Mouse (Mus musculus) limb, embryonic 15.5 days (tissue): ENCODE data around the gene Hoxa2. TPM values are rescaled to one million over a fixed set of nuclear protein-coding genes. Genes with fewer than 3 reads are reported as not detected.

Experiments
- ATAC-seq: fragments of 200-750 bp; cut with Nextera tagmentation; 2 replicates; pipeline ENCODE4 v1.8.0; 2017; ENCODE audit warnings: low read depth, moderate TSS enrichment; ENCODE audit not compliant: insufficient number of reproducible peaks, low FRiP score, low TSS enrichment
- H3K27ac ChIP-seq: fragments of 300-500 bp; sonication (generic); 2 replicates; pipeline ENCODE4 v1.5.1; 2015; ENCODE audit warnings: moderate library complexity, mild to moderate bottlenecking, inconsistent platforms
- H3K27me3 ChIP-seq: fragments of 300-500 bp; sonication (generic); 2 replicates; pipeline ENCODE4 v1.6.1; 2015; ENCODE audit warnings: inconsistent platforms
- H3K36me3 ChIP-seq: fragments of 300-500 bp; sonication (generic); 2 replicates; pipeline ENCODE4 v1.6.1; 2015; ENCODE audit warnings: inconsistent platforms
- H3K4me1 ChIP-seq: fragments of 300-500 bp; sonication (generic); 2 replicates; pipeline ENCODE4 v1.6.1; 2015; ENCODE audit warnings: inconsistent platforms
- H3K4me2 ChIP-seq: fragments of 300-500 bp; sonication (generic); 2 replicates; pipeline ENCODE4 v1.6.1; 2015; ENCODE audit warnings: mild to moderate bottlenecking, inconsistent platforms
- H3K4me3 ChIP-seq: fragments of 300-500 bp; sonication (generic); 2 replicates; pipeline ENCODE4 v1.5.1; 2015; ENCODE audit warnings: mild to moderate bottlenecking, inconsistent platforms
- H3K9ac ChIP-seq: fragments of 300-500 bp; sonication (generic); 2 replicates; pipeline ENCODE4 v1.6.1; 2015; ENCODE audit warnings: inconsistent platforms
- H3K9me3 ChIP-seq: fragments of 300-500 bp; sonication (generic); 2 replicates; pipeline ENCODE4 v1.6.1; 2016; ENCODE audit warnings: inconsistent platforms
- WGBS: fragments of 180-500 bp; shearing (Covaris S2); methylation state at CpG from one replicate; pipeline ENCODE4 v1.1.7; 2015; 5-methylcytosine and 5-hydroxymethylcytosine counted together
- polyA plus RNA-seq: library from polyadenylated mRNA; unstranded; fragments of >200 nt; fragmentation: Nextera tagmentation; extraction: Ambion mirVana; gene quantifications from 2 replicates; pipeline ENCODE4 v1.2.1, GENCODE M21; 2015

The Hoxa2 gene
- polyA plus RNA-seq, 1 experiment from 2014 or later = 0.59 TPM

DNA sequence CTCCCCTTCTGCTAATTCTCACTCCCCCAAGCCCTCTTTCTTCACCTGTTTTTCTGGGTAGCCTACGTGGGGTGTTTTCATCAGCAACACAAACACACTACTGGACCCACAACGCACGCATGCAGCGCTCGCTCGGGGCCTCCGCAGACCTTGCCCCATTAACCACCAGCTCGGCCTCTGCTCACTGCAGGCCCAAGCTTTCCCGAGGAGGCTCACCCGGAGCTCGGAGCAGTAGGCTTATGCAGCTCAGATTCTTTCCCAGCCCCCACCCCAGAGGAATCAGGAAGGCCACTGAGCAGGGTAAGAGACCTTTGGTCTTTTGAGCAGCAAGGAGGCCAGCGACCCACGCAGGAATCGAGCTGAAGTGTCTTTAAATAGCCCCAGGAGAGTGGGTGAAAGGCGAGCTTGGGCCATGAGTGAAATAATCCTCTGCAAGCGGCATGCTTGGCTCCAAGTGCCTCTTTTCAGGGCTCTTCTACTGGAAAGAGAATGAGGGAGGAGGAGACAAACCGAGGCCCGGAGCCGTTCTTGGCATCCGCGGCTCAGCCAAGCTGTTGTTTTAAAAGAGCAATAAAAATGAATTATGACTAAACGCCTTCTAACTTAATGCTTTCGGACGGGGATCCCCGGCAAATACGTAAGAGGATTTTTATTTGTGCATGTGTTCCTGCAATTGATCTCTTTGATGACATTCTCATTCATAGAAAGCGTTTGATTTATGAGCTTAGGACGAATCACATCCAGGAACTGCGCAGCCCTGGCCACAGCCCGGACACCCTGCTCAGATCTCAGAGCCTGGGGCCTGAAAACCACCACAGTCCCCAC lies 3.9 kb downstream of the Hoxa2 start:
- 8% methylated on average over 30 of the region's 30 CpGs for WGBS
- Histone ChIP-seq H3K9me3 (no peaks in the 10 kb centered on the region), H3K27ac (0 out of 2 replicates have a peak overlapping the region, but pooled peaks have one; percentile 12), H3K36me3 (no peaks in the 10 kb centered on the region), H3K4me1 (peaks cover 50% of the 10 kb centered on the region), H3K27me3 (peaks cover 81% of the 10 kb centered on the region), H3K4me2 (peak overlapping the region; percentile 99), H3K9ac (no peak overlapping the region), H3K4me3 (peak overlapping the region; percentile 12)
- no peak for ATAC-seq

DNA sequence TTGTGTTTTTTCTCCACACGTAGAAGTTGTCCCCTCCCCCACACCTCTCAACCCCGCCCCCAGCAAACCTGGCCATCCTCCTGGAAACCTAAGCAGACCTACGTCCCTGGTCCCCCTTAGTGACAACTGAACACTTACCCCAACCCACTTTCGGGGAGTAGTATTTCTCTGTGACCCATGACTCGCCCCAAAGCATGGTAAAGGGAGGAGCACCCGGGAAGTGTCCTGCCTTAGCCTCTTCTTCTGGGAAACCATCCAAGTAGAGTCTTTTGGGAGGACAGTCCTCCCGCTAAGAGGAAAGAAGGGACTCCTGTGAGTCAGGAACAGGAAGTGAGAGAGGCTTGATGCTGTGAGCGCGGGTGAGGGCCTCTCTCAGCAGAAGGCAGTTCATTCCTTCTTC lies 4.7 kb downstream of the Hoxa2 start:
- Histone ChIP-seq H3K9me3 (no peaks in the 10 kb centered on the region), H3K27ac (no peak overlapping the region), H3K27me3 (peaks cover 84% of the 10 kb centered on the region), H3K4me3 (0 out of 2 replicates have a peak overlapping the region, but pooled peaks have one; percentile 12), H3K4me2 (peak overlapping the region; percentile 99), H3K36me3 (no peaks in the 10 kb centered on the region), H3K9ac (no peak overlapping the region), H3K4me1 (peaks cover 44% of the 10 kb centered on the region)
- no peak for ATAC-seq
- 22% methylated on average over 9 of the region's 9 CpGs for WGBS

DNA sequence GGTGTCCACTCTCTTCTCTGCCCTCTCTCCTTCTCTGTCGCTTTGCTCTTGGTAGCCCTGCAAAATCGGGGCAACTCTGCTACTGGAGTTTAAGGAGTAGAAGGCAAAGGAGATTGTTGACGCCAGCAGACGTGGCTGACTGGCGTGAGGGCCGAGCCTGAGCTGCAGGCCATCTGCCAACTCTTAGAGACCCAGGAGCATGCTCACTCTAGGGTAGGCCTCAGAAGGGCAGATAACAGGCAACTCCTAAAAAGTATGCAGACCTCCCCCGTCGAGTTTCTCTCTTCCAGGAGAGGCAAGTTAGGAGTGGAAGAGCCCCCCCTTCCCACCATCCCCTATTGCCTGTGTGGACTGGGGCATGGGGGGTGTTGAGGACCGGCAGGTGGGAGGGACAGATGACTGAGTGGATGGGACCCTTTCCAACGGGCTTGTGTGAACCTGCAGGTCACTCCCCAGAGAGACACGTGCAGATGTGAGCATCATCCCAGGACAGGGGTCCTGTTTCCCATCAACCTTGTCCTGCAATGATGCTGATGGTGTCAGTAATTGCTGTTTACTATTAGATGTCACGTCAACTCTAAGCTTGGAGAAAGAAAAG lies 5.4 kb downstream of the Hoxa2 start:
- Histone ChIP-seq H3K4me2 (peak overlapping the region; percentile 99), H3K27me3 (peaks cover 86% of the 10 kb centered on the region), H3K4me3 (peak overlapping the region; percentile 72), H3K9ac (no peak overlapping the region), H3K36me3 (no peaks in the 10 kb centered on the region), H3K4me1 (peaks cover 38% of the 10 kb centered on the region), H3K9me3 (no peaks in the 10 kb centered on the region), H3K27ac (peak overlapping the region; percentile 33; the same call in 1 of the 2 replicates)
- no peak for ATAC-seq
- 17% methylated on average over 12 of the region's 12 CpGs for WGBS

DNA sequence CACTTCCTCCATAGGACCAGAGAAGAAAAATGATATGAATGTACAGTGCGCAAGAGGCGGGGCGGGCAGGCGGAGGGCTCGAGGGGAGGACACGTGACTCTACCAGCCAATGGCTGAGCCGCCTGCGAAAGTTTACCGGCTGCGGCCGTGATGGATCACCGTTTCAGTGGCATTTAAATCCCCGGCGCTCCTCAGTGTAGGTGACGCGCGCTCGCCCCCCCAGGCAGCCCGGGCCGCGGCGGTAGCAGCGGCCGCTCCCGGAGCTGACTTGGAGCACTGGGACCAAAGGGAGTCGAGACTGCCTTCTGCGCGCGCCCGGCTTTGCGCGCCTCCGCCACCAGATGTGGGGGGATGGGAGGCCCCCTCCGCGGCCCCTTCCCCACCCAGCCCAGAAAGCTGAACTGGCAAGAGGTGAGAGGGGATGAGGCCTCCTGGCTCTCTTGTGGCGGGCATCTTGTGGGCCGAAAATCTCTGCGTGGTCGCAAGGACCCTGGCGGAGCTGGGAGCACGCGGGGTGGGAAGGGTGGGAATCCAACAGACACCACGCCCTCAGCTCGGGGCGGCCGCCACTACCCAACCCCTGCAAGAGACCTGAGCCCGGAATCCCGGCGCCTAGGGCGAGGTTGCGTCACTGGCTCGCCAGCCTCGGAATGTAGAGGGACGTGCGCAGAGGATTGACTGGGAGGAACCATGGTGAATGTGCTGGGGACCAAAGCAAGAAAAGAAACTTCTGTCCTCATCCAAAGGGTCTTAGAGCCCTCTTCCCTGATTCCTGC lies 6.2 kb downstream of the Hoxa2 start, which contains the start of gene Hoxa1:
Hoxa1 (minus strand) TSS at position 42 of the 776 bp plus-strand sequence.
- Histone ChIP-seq H3K9me3 (no peaks in the 10 kb centered on the region), H3K27me3 (peaks cover 86% of the 10 kb centered on the region), H3K4me1 (peaks cover 34% of the 10 kb centered on the region), H3K4me2 (peak within 1 kb of the TSS; percentile 99), H3K27ac (peak within 1 kb of the TSS; percentile 33), H3K9ac (peak within 1 kb of the TSS; percentile 42), H3K4me3 (peak within 1 kb of the TSS; percentile 72), H3K36me3 (no peaks in the 10 kb centered on the region)
- WGBS = under 1% methylated on average over 54 of the region's 55 CpGs
- peak; percentile 62; the same call in 1 of the 2 replicates for ATAC-seq

DNA sequence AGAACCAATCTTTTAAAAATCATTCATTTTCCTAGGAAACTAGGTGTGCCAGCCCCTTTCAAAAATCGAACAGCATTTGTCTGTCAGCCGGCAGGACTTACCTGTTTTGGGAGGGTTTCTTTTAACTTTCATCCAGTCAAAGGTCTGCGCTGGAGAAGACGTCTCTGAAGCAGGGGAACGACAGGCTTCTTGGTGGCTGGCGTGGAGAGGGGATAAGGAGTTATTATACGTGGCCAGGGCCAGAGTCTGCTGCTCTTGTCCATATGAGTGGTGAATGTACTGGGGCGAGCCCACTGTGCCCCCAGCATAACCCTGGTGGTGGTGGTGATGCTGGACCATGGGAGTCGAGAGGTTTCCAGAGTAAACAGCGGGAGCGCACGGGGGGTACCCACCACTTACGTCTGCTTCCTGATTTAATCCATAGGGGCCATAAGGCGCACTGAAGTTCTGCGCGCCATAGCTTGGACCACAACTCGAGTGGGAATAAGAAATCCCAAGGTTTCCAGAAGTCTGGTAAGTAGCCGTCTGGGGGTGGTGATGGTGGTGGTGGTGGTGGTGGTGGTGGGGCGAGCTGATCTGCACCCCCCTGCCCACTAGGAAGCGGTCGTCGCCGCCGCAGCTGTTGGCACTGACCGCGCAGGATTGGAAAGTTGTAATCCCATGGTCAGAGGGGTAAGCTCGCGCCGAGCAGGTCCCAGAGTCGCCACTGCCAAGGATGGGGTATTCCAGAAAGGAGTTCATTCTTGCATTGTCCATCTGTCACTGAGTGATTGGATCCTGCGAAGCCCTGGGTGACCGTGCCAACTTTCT lies 7.0 kb downstream of the Hoxa2 start:
- Histone ChIP-seq H3K9ac (no peak overlapping the region), H3K36me3 (no peaks in the 10 kb centered on the region), H3K9me3 (no peaks in the 10 kb centered on the region), H3K4me1 (peaks cover 34% of the 10 kb centered on the region), H3K4me3 (peak overlapping the region; percentile 72), H3K27me3 (peaks cover 86% of the 10 kb centered on the region), H3K4me2 (peak overlapping the region; percentile 99), H3K27ac (no peak overlapping the region)
- 1% methylated on average over 32 of the region's 32 CpGs for WGBS
- ATAC-seq = peak; percentile 56

DNA sequence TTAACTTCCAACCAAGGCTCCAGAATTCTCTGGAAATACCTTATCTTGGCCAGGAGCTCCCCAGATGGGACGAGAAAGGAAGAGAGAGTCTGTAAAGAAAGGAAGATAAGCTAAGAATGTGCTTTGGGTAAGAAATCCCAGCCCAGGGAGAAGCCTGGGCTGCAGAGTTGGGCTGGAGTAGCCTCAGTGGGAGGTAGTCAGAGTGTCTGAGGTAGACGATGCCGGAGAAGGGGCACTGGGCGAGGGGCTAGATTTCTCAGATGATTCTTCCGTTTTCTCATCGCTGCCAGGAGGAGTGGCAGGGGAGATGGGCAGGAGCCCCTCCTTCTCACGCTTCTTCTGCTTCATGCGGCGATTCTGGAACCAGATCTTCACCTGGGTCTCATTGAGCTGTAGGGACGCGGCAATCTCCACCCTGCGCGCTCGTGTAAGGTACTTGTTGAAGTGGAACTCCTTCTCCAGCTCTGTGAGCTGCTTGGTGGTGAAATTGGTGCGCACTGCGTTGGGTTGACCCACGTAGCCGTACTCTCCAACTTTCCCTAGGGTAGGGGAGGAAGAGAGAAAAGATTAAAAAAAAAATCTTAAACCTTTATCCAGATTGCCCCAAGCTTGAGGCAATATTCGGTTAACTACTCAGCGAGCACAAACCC lies 8.0 kb downstream of the Hoxa2 start:
- H3K9me3 ChIP-seq = no peaks in the 10 kb centered on the region
- H3K4me1 ChIP-seq = peaks cover 34% of the 10 kb centered on the region
- 6% methylated on average over 20 of the region's 20 CpGs for WGBS
- no peak for ATAC-seq
- H3K9ac ChIP-seq = no peak overlapping the region
- no peak overlapping the region for H3K27ac ChIP-seq
- H3K4me2 ChIP-seq = no peak overlapping the region
- no peaks in the 10 kb centered on the region for H3K36me3 ChIP-seq
- peaks cover 86% of the 10 kb centered on the region for H3K27me3 ChIP-seq
- H3K4me3 ChIP-seq = no peak overlapping the region

DNA sequence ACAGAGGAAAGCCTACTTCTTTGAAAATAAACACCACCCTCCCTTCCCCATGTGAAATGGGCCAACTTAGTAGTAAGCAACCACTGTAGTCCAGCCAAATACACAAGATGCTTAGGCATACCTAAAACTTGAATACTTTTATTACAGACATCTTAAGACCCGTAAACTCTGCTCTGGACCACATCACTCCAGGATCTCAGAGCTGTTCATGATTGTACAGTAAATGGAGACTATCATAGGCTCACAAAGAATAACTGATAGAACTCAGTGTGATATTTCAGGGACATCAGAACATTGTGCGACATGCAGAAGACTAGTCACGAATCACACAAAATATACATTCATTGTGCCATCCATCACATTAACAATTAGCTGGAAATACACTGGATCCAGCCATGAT lies 9.2 kb downstream of the Hoxa2 start:
- no peak for ATAC-seq
- peaks cover 30% of the 10 kb centered on the region for H3K4me1 ChIP-seq
- no peak overlapping the region for H3K27ac ChIP-seq
- no peak overlapping the region for H3K4me2 ChIP-seq
- whole genome bisulfite sequencing = 61% methylated on average over 3 of the region's 3 CpGs
- H3K9ac ChIP-seq = no peak overlapping the region
- no peaks in the 10 kb centered on the region for H3K9me3 ChIP-seq
- peaks cover 92% of the 10 kb centered on the region for H3K27me3 ChIP-seq
- H3K4me3 ChIP-seq = no peak overlapping the region
- no peaks in the 10 kb centered on the region for H3K36me3 ChIP-seq

DNA sequence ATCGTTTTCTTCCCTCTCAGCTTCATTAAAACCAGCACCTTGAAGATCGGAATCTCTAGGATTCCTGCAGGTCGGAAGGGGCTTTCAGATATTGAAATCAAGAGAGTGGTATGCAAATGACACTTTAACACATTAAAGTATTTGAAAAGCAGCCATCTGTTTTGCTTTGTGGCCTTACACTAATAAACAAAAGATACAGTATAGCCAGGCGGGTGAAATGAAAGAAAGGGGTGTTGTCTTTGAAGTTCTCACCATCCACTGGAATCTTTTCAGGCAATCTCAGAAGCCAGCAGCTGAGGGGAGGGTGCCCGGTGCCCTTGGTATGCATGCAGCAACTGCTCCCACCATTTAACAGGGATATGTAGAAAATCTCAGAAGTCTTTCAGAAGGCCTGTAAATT lies 10.6 kb downstream of the Hoxa2 start:
- Histone ChIP-seq H3K4me1 (peaks cover 19% of the 10 kb centered on the region), H3K4me2 (no peak overlapping the region), H3K36me3 (no peaks in the 10 kb centered on the region), H3K9ac (no peak overlapping the region), H3K27me3 (peaks cover 93% of the 10 kb centered on the region), H3K27ac (no peak overlapping the region), H3K4me3 (no peak overlapping the region), H3K9me3 (no peaks in the 10 kb centered on the region)
- 39% methylated on average over 5 of the region's 5 CpGs for WGBS
- ATAC-seq = no peak

DNA sequence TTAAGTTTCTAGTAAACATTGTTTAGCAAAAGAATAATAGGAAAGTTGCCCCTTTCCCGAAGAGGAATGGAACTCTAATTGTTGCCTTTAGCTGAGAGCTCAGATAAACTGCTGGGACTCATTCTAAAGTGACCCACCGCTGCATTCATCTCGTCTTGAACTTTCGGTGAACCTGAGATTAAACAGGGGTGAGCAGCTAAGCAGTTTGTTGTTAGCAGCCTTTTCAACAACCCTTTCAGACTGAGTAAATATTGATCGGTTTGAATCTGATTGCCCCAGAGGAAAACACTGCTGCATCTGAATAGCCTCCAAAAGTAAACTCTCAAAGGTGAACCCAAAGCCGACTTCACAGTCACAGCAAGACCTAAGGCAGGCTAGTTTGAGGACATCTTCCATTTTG lies 11.4 kb downstream of the Hoxa2 start:
- Histone ChIP-seq H3K4me2 (no peak overlapping the region), H3K4me1 (peaks cover 11% of the 10 kb centered on the region; the same call in 1 of the 2 replicates), H3K9me3 (no peaks in the 10 kb centered on the region), H3K4me3 (no peak overlapping the region), H3K9ac (no peak overlapping the region), H3K36me3 (no peaks in the 10 kb centered on the region), H3K27me3 (peaks cover 86% of the 10 kb centered on the region), H3K27ac (no peak overlapping the region)
- WGBS = 13% methylated on average over 6 of the region's 6 CpGs
- no peak for ATAC-seq

DNA sequence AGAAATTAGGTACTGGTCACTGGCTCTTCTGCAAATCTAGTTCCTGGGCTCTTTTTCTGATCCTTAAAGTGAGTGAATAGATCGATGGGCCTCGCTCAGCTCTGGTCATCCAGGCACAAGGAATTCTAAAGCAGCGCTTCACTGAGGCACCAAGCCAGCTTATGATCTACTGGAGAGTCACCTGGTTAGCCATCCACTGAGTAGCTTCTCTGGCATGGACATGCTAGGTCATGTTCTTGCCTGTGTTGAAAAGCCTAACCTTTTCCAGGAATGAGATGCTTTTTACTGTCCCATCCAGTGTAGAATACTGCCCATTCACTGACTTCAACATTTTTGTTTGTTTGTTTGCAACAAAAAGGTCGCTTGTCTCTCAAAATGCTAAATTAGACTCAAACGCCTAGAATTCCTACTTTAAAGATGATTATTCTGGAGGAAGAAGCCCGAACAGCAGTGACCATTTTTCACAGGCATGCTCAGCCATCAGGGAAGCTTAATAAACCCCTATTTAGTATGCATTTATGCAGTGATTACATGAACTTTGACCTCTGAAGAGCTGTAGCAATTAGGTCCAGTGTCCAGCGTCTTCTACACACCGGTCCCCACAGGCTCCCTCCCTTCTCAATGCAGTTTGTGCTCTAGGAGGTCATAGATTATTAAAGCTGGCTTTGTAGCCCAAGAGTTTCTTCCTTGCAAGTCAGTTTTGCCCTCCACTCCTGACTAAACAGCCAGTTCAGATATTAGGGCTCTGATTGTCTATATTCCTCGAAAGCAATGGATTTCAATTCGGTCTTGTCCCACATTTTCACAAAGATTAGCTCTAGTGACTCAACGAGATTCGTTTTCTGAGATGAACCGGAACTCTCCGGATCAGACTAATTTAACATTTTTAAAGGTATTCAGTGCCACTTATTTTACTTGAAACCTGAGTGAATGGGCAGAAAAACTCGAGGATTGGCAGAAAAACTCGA lies 12.1 kb downstream of the Hoxa2 start:
- Histone ChIP-seq H3K27me3 (peaks cover 79% of the 10 kb centered on the region), H3K27ac (no peak overlapping the region), H3K4me3 (no peak overlapping the region), H3K9me3 (no peaks in the 10 kb centered on the region), H3K4me2 (no peak overlapping the region), H3K36me3 (no peaks in the 10 kb centered on the region), H3K9ac (no peak overlapping the region), H3K4me1 (peaks cover 5% of the 10 kb centered on the region; the same call in 1 of the 2 replicates)
- ATAC-seq = no peak
- 25% methylated on average over 16 of the region's 16 CpGs for WGBS
